Mouse (Mus musculus): ENCODE measurements around the gene Fam107a. TPM values are rescaled to one million over a fixed set of nuclear protein-coding genes. Genes with fewer than 3 reads are reported as not detected.
"Not testable (repeated sequence)": the region's sequence is repeated elsewhere in the genome, so short reads cannot be mapped to it uniquely, and the experiment has no call there.

Fam107a gene
- polyA plus RNA-seq, 1 experiment: not detected

DNA sequence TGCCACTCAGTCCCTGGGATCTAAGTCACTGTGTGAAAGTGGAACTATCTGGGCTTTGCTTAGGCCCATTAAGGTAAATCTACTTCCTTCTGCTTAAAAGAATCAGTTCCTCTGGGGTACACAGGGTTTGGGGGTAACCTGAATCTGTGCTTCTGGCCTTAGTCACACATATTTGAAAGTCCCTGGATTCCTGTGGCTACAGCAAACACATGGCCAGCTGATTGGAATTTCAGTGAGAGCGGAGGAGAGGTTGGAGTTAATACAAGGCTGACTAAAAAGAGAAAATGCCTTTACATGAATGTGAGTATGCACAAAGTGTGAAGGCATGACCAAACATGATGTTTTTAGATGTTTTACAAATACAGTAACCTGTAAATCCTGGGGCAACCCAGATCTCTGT is 23.6 kb downstream of the Fam107a start:
- no peaks in the 10 kb centered on the region for H3K79me2 ChIP-seq (ENCODE audit: control insufficient read depth, insufficient read depth)
- H3K36me3 ChIP-seq (ENCODE audit: control insufficient read depth, insufficient read depth): no peaks in the 10 kb centered on the region
- TF ChIP-seq MYOG (IDR thresholded peaks at IDR 0.05; ENCODE audit: control insufficient read depth, extremely low read depth, insufficient read length) (no peak), USF1 (IDR thresholded peaks at IDR 0.05; ENCODE audit: low read depth) (peak; percentile 15), FOSL1 (IDR thresholded peaks at IDR 0.05; ENCODE audit: insufficient read depth, low read length, poor library complexity, severe bottlenecking) (no peak), CTCF (IDR thresholded peaks at IDR 0.05; ENCODE audit: control insufficient read depth, insufficient read depth, insufficient read length) (no peak), MAX (IDR thresholded peaks at IDR 0.05) (peak; percentile 61), CEBPB (IDR thresholded peaks at IDR 0.05; ENCODE audit: low read depth) (no peak), MYOD1 (IDR thresholded peaks at IDR 0.05; ENCODE audit: control insufficient read depth, insufficient read length, low read depth) (no peak)
- H3K4me3 ChIP-seq (ENCODE audit: insufficient read depth, poor library complexity, severe bottlenecking): no peak overlapping the region
- H3K27me3 ChIP-seq (ENCODE audit: control insufficient read depth, insufficient read depth, insufficient read length): no peaks in the 10 kb centered on the region
- H3K79me3 ChIP-seq (ENCODE audit: low read depth): no peaks in the 10 kb centered on the region
- no peak overlapping the region for H3ac ChIP-seq (ENCODE audit: control insufficient read depth, insufficient read length, low read depth)

DNA sequence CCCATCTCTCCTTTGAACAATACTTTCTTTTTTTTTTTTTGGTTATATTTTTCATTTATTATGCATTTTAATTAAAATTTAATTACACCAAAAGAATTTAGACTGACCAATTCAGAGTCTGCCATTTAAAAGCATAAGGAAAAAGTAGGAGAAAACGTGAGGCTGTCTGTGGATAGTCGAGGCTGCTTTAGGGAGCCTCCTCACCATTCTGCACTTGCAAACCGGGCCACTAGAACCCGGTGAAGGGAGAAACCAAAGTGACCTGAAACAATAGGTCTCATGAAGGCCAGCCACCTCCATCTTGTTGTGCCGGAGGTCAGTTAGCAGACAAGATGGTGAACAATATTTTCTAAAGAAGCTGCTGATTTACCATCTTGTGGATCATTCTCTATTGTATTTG is 31.2 kb downstream of the Fam107a start:
- H3K27me3 ChIP-seq (ENCODE audit: control insufficient read depth, insufficient read depth, insufficient read length); H3ac ChIP-seq (ENCODE audit: control insufficient read depth, insufficient read length, low read depth); H3K4me3 ChIP-seq (ENCODE audit: insufficient read depth, poor library complexity, severe bottlenecking); H3K79me2 ChIP-seq (ENCODE audit: control insufficient read depth, insufficient read depth); H3K36me3 ChIP-seq (ENCODE audit: control insufficient read depth, insufficient read depth); H3K79me3 ChIP-seq (ENCODE audit: low read depth): not testable (repeated sequence)

DNA sequence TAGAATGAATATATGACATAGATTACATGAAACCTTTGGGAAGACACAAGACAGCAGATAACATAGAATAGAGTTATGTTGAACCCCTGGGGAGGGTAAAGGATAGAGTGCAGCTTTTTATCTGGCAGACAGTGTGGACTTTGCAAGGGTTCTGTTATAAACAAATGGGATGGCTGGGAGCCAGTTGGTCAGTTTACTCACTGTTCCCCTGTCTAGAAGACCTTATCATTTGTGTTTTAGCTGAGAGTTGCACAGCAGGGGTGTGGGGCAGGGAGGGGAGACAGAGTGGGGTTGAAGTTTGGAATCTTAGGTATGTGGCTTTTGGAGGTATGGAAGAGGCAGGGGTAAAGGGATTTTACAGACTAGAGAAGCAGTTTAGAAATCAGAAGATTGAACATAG is 34.0 kb downstream of the Fam107a start:
- Histone ChIP-seq H3K36me3 (ENCODE audit: control insufficient read depth, insufficient read depth) (no peaks in the 10 kb centered on the region), H3K27me3 (ENCODE audit: control insufficient read depth, insufficient read depth, insufficient read length) (no peaks in the 10 kb centered on the region), H3K79me2 (ENCODE audit: control insufficient read depth, insufficient read depth) (no peaks in the 10 kb centered on the region), H3K79me3 (ENCODE audit: low read depth) (no peaks in the 10 kb centered on the region), H3ac (ENCODE audit: control insufficient read depth, insufficient read length, low read depth) (no peak overlapping the region), H3K4me3 (ENCODE audit: insufficient read depth, poor library complexity, severe bottlenecking) (no peak overlapping the region)
- TF ChIP-seq CEBPB (IDR thresholded peaks at IDR 0.05; ENCODE audit: low read depth) (no peak), MYOG (IDR thresholded peaks at IDR 0.05; ENCODE audit: control insufficient read depth, extremely low read depth, insufficient read length) (no peak), USF1 (IDR thresholded peaks at IDR 0.05; ENCODE audit: low read depth) (no peak), FOSL1 (IDR thresholded peaks at IDR 0.05; ENCODE audit: insufficient read depth, low read length, poor library complexity, severe bottlenecking) (no peak), CTCF (IDR thresholded peaks at IDR 0.05; ENCODE audit: control insufficient read depth, insufficient read depth, insufficient read length) (no peak), MYOD1 (IDR thresholded peaks at IDR 0.05; ENCODE audit: control insufficient read depth, insufficient read length, low read depth) (no peak), MAX (IDR thresholded peaks at IDR 0.05) (no peak)

DNA sequence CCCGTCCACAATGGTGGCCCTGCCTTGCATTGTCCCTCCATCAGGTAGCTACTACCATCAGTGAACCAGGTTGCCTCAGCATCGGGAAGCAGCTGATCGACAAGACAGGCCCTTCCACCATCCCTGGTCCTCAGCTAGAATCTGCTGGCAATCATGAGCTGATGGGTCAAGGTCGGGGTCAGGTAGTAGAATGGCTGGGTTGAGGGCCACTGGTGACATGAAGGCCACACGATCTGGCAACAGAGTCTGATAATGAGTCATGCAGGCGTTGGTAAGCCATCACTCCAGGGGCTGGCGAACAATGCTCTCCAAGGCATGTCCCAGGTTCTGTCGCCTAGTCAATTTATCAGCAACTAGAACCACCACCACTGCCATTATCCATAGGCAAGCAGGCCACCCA is 46.5 kb downstream of the Fam107a start:
- not testable (repeated sequence) for H3K79me3 ChIP-seq (ENCODE audit: low read depth); H3K36me3 ChIP-seq (ENCODE audit: control insufficient read depth, insufficient read depth); H3K79me2 ChIP-seq (ENCODE audit: control insufficient read depth, insufficient read depth); H3K27me3 ChIP-seq (ENCODE audit: control insufficient read depth, insufficient read depth, insufficient read length); H3ac ChIP-seq (ENCODE audit: control insufficient read depth, insufficient read length, low read depth); H3K4me3 ChIP-seq (ENCODE audit: insufficient read depth, poor library complexity, severe bottlenecking)

DNA sequence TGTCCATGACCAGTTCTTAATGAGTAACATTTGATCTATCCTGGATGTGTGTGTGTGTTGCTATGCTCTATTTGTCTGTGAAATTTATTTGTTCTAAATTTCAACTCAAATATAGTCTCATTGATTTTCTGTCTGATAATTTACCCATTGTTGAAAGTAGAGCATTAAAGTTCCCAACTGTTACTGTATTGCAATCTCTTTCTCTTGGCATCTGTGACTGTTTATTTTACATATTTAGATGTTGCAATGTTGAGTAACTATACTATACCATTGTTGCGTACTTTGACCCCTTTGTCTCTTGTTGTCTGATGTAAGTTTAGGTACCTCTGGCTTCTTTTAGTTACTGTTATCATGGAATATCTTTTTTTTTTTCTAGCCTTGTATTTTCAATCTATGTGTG is 53.4 kb downstream of the Fam107a start:
- no peak overlapping the region for H3K4me3 ChIP-seq (ENCODE audit: insufficient read depth, poor library complexity, severe bottlenecking)
- no peaks in the 10 kb centered on the region for H3K79me2 ChIP-seq (ENCODE audit: control insufficient read depth, insufficient read depth)
- H3K79me3 ChIP-seq (ENCODE audit: low read depth): no peaks in the 10 kb centered on the region
- TF ChIP-seq CTCF (IDR thresholded peaks at IDR 0.05; ENCODE audit: control insufficient read depth, insufficient read depth, insufficient read length) (no peak), USF1 (IDR thresholded peaks at IDR 0.05; ENCODE audit: low read depth) (no peak), MAX (IDR thresholded peaks at IDR 0.05) (no peak), MYOG (IDR thresholded peaks at IDR 0.05; ENCODE audit: control insufficient read depth, extremely low read depth, insufficient read length) (no peak), CEBPB (IDR thresholded peaks at IDR 0.05; ENCODE audit: low read depth) (no peak), FOSL1 (IDR thresholded peaks at IDR 0.05; ENCODE audit: insufficient read depth, low read length, poor library complexity, severe bottlenecking) (no peak), MYOD1 (IDR thresholded peaks at IDR 0.05; ENCODE audit: control insufficient read depth, insufficient read length, low read depth) (no peak)
- H3K36me3 ChIP-seq (ENCODE audit: control insufficient read depth, insufficient read depth): no peaks in the 10 kb centered on the region
- no peaks in the 10 kb centered on the region for H3K27me3 ChIP-seq (ENCODE audit: control insufficient read depth, insufficient read depth, insufficient read length)
- no peak overlapping the region for H3ac ChIP-seq (ENCODE audit: control insufficient read depth, insufficient read length, low read depth)

DNA sequence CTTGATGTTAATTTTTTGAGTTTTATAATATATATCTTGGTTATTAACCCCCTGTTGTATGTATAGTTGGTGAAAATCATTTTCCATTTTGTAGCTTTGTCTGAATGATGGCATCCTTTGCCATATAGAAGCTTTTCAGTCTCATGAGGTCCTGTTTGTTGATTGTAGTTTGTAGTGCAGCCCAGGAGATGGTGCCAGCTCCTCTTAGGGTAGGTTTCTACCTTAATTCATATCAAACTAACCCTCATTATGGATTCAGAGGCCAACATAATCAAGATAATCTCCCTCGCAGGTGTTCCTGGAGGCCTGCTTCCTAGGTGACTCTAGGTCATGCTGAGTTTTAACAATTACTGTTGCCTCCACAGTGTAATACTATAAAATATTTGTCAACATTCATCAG is 55.6 kb downstream of the Fam107a start:
- Histone ChIP-seq H3K79me2 (ENCODE audit: control insufficient read depth, insufficient read depth) (no peaks in the 10 kb centered on the region), H3K27me3 (ENCODE audit: control insufficient read depth, insufficient read depth, insufficient read length) (peaks cover 8% of the 10 kb centered on the region), H3K79me3 (ENCODE audit: low read depth) (no peaks in the 10 kb centered on the region), H3K36me3 (ENCODE audit: control insufficient read depth, insufficient read depth) (no peaks in the 10 kb centered on the region), H3ac (ENCODE audit: control insufficient read depth, insufficient read length, low read depth) (no peak overlapping the region), H3K4me3 (ENCODE audit: insufficient read depth, poor library complexity, severe bottlenecking) (no peak overlapping the region)
- TF ChIP-seq CTCF (IDR thresholded peaks at IDR 0.05; ENCODE audit: control insufficient read depth, insufficient read depth, insufficient read length) (no peak), FOSL1 (IDR thresholded peaks at IDR 0.05; ENCODE audit: insufficient read depth, low read length, poor library complexity, severe bottlenecking) (no peak), USF1 (IDR thresholded peaks at IDR 0.05; ENCODE audit: low read depth) (no peak), MYOD1 (IDR thresholded peaks at IDR 0.05; ENCODE audit: control insufficient read depth, insufficient read length, low read depth) (no peak), CEBPB (IDR thresholded peaks at IDR 0.05; ENCODE audit: low read depth) (no peak), MYOG (IDR thresholded peaks at IDR 0.05; ENCODE audit: control insufficient read depth, extremely low read depth, insufficient read length) (no peak), MAX (IDR thresholded peaks at IDR 0.05) (no peak)
